Mouse (Mus musculus) urinary bladder, adult 18-20 months (tissue): Measurements from ENCODE around the gene Rap1gap2.
A peak's percentile ranks its signal among the peaks of the same experiment; 100 is the strongest.

ENCODE experiments used
- DNase-seq, 2 experiments: peaks; one replicate each; pipeline ENCODE4 v3.0.0; 2022; ENCODE audit warnings: low spot score in 2 of 2, mixed read lengths in 2 of 2

The Rap1gap2 gene

GRCm38 (mm10) chr11:74610545-74611176 is at the start of gene Rap1gap2:
Rap1gap2 (minus strand) TSS chr11:74610915.
- peak in 1 of 2 experiments; percentile 4 for DNase-seq

- no peak for DNase-seq
These were observed 49.6 kb upstream of the Rap1gap2 start for GRCm38 (mm10) chr11:74660336-74660735.

GRCm38 (mm10) chr11:74655941-74656340 is 45.2 kb upstream of the Rap1gap2 start:
- no peak for DNase-seq

GRCm38 (mm10) chr11:74653385-74653784 is 42.7 kb upstream of the Rap1gap2 start:
- no peak for DNase-seq

- DNase-seq, result no peak
These were observed 42.1 kb upstream of the Rap1gap2 start for GRCm38 (mm10) chr11:74652791-74653191.

- no peak for DNase-seq
These were observed 39.9 kb upstream of the Rap1gap2 start for GRCm38 (mm10) chr11:74650576-74651100.

GRCm38 (mm10) chr11:74649647-74650551 is 39.2 kb upstream of the Rap1gap2 start:
- peak; percentile 37 to 62 for DNase-seq

GRCm38 (mm10) chr11:74649095-74649646 is 38.5 kb upstream of the Rap1gap2 start, which contains the start of gene Cluh:
Cluh (plus strand) TSS chr11:74649495.
- peak; percentile 96 to 99 for DNase-seq

- DNase-seq, result no peak
These were observed 38.0 kb upstream of the Rap1gap2 start for GRCm38 (mm10) chr11:74648676-74649075.

- DNase-seq, result no peak
These were observed 37.3 kb upstream of the Rap1gap2 start for GRCm38 (mm10) chr11:74647966-74648365.

- no peak for DNase-seq
These were observed 28.9 kb upstream of the Rap1gap2 start for GRCm38 (mm10) chr11:74639628-74640027.

- no peak for DNase-seq
These were observed 28.2 kb upstream of the Rap1gap2 start for GRCm38 (mm10) chr11:74638791-74639411.

GRCm38 (mm10) chr11:74637971-74638790 is 27.5 kb upstream of the Rap1gap2 start:
- DNase-seq, result peak; percentile 74 to 80

GRCm38 (mm10) chr11:74637486-74637885 is 26.8 kb upstream of the Rap1gap2 start:
- DNase-seq, result no peak

GRCm38 (mm10) chr11:74634490-74635275 is 24.0 kb upstream of the Rap1gap2 start:
- no peak for DNase-seq

GRCm38 (mm10) chr11:74631880-74632789 is 21.4 kb upstream of the Rap1gap2 start:
- DNase-seq, result no peak

- DNase-seq, result no peak
These were observed 16.8 kb upstream of the Rap1gap2 start for GRCm38 (mm10) chr11:74627481-74627880.

GRCm38 (mm10) chr11:74625333-74625732 is 14.6 kb upstream of the Rap1gap2 start:
- no peak for DNase-seq

- no peak for DNase-seq
These were observed 13.0 kb upstream of the Rap1gap2 start for GRCm38 (mm10) chr11:74623693-74624092.
